Mouse (Mus musculus) frontal cortex, adult (tissue): ENCODE results near the gene Ssbp3.

Experiments
- ATAC-seq: cut with Nextera tagmentation; 2 replicates; pipeline ENCODE4 v1.9.2; 2017; ENCODE audit warnings: mild to moderate bottlenecking, moderate library complexity, mixed read lengths; ENCODE audit not compliant: low TSS enrichment

The Ssbp3 gene

GRCm38 (mm10) chr4:107048568-107049162 is 138.2 kb downstream of the Ssbp3 start:
- no peak for ATAC-seq

GRCm38 (mm10) chr4:107051889-107052288 is 141.4 kb downstream of the Ssbp3 start:
- peak; percentile 61 for ATAC-seq

- no peak for ATAC-seq
These were observed 142.6 kb downstream of the Ssbp3 start for GRCm38 (mm10) chr4:107052962-107053553.

- no peak for ATAC-seq
These were observed 145.6 kb downstream of the Ssbp3 start for GRCm38 (mm10) chr4:107056088-107056487.

- ATAC-seq, result no peak
These were observed 147.8 kb downstream of the Ssbp3 start for GRCm38 (mm10) chr4:107058346-107058745.

GRCm38 (mm10) chr4:107058781-107059180 is 148.3 kb downstream of the Ssbp3 start:
- no peak for ATAC-seq

- no peak for ATAC-seq
These were observed 151.1 kb downstream of the Ssbp3 start for GRCm38 (mm10) chr4:107061560-107061959.

GRCm38 (mm10) chr4:107063214-107063613 is 152.7 kb downstream of the Ssbp3 start:
- ATAC-seq, result no peak

- ATAC-seq, result no peak
These were observed 154.0 kb downstream of the Ssbp3 start for GRCm38 (mm10) chr4:107064394-107065098.

GRCm38 (mm10) chr4:107066252-107067124 is 156.0 kb downstream of the Ssbp3 start, which contains the start of the genes Mrpl37 and Cyb5rl:
Mrpl37 (minus strand) TSS chr4:107066868.
Cyb5rl (plus strand) TSS chr4:107066988.
- peak; percentile 100 for ATAC-seq

GRCm38 (mm10) chr4:107067151-107067840 is 156.8 kb downstream of the Ssbp3 start:
- peak; percentile 40 for ATAC-seq

GRCm38 (mm10) chr4:107072343-107072742 is 161.8 kb downstream of the Ssbp3 start:
- no peak for ATAC-seq

- peak; percentile 86 for ATAC-seq
These were observed 165.0 kb downstream of the Ssbp3 start for GRCm38 (mm10) chr4:107075456-107075855.

- ATAC-seq, result no peak
These were observed 168.4 kb downstream of the Ssbp3 start for GRCm38 (mm10) chr4:107078894-107079293.

GRCm38 (mm10) chr4:107079716-107080115 is 169.2 kb downstream of the Ssbp3 start:
- no peak for ATAC-seq

- ATAC-seq, result no peak
These were observed 171.7 kb downstream of the Ssbp3 start for GRCm38 (mm10) chr4:107082185-107082584.

- ATAC-seq, result no peak
These were observed 172.6 kb downstream of the Ssbp3 start for GRCm38 (mm10) chr4:107083126-107083525.

- peak; percentile 10; the same call in 1 of the 2 replicates for ATAC-seq
These were observed 173.8 kb downstream of the Ssbp3 start for GRCm38 (mm10) chr4:107084343-107084742.

GRCm38 (mm10) chr4:107084858-107085257 is 174.4 kb downstream of the Ssbp3 start:
- peak; percentile 95 for ATAC-seq

GRCm38 (mm10) chr4:107091696-107092095 is 181.2 kb downstream of the Ssbp3 start:
- no peak for ATAC-seq

- no peak for ATAC-seq
These were observed 184.1 kb downstream of the Ssbp3 start for GRCm38 (mm10) chr4:107094484-107095187.
